Mouse (Mus musculus): ENCODE results near the gene Nfil3.
A peak's percentile ranks its signal among the peaks of the same experiment; 100 is the strongest.

Gene Nfil3

GRCm38 (mm10) chr13:52942876-52943388 is 37.9 kb downstream of the Nfil3 start:
- no peak for DNase-seq (ENCODE audit: extremely low read depth, low read depth)

- DNase-seq (ENCODE audit: extremely low read depth, low read depth), result no peak
Observed at GRCm38 (mm10) chr13:52940956-52941355, 39.9 kb downstream of the Nfil3 start.

- DNase-seq (ENCODE audit: extremely low read depth, low read depth), result no peak
Observed at GRCm38 (mm10) chr13:52930582-52930981, 50.3 kb downstream of the Nfil3 start.

GRCm38 (mm10) chr13:52929209-52930171 is 51.4 kb downstream of the Nfil3 start, which contains the start of gene Auh:
Gene Auh (minus strand): TSS chr13:52929681.
- peak; percentile 44 for DNase-seq (ENCODE audit: extremely low read depth, low read depth)

- DNase-seq (ENCODE audit: extremely low read depth, low read depth), result peak; percentile 7
Observed at GRCm38 (mm10) chr13:52928392-52928791, 52.5 kb downstream of the Nfil3 start.

GRCm38 (mm10) chr13:52924457-52924856 is 56.4 kb downstream of the Nfil3 start:
- no peak for DNase-seq (ENCODE audit: extremely low read depth, low read depth)

GRCm38 (mm10) chr13:52921966-52922365 is 58.9 kb downstream of the Nfil3 start:
- no peak for DNase-seq (ENCODE audit: extremely low read depth, low read depth)

GRCm38 (mm10) chr13:52921065-52921825 is 59.6 kb downstream of the Nfil3 start:
- no peak for DNase-seq (ENCODE audit: extremely low read depth, low read depth)

- DNase-seq (ENCODE audit: extremely low read depth, low read depth), result no peak
Observed at GRCm38 (mm10) chr13:52919790-52920352, 61.0 kb downstream of the Nfil3 start.

GRCm38 (mm10) chr13:52918333-52918732 is 62.5 kb downstream of the Nfil3 start:
- DNase-seq (ENCODE audit: extremely low read depth, low read depth), result no peak
